Mouse (Mus musculus): ENCODE data around the gene Pafah1b3.

Gene Pafah1b3

GRCm38 (mm10) chr7:25246079-25246758 lies 51.6 kb downstream of the Pafah1b3 start:
- DNase-seq (ENCODE audit: extremely low read depth, insufficient read length, low spot score), result peak; percentile 54

Data from 3134 (cell line).